Mouse (Mus musculus) C2C12 (cell line): ENCODE data around the gene Atp10a.

Experiments
- CEBPB ChIP-seq: IDR thresholded peaks from one replicate; pipeline ENCODE4 v1.6.1; 2011; ENCODE audit warnings: low read depth, mild to moderate bottlenecking, control low read depth, moderate library complexity
- CTCF ChIP-seq: IDR thresholded peaks from one replicate; pipeline ENCODE4 v1.5.1; 2011; ENCODE audit not compliant: control insufficient read depth, insufficient read depth, insufficient read length
- MAX ChIP-seq: IDR thresholded peaks from one replicate; pipeline ENCODE4 v1.6.1; 2011; ENCODE audit warnings: mild to moderate bottlenecking, control low read depth

DNA sequence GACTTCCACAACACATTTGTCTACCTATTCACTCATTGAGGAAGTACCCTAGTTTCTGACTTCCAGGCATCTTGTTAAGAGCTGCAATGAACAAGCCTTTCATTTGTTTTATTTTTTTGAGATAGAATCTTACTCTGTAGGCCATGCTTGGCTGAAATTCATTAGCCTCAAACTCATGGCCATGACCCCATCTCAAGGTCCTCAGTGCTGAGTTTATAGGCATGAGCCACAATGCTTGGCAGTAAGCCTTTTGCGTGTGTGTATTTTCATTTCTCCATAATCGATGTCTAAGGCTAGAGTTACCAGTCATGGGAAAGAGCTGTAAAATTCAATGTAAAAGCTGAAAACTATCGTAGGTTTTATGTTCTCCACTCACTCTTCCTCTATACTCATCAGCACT, 14.1 kb upstream of the Atp10a start:
- TF ChIP-seq CTCF (no peak), CEBPB (no peak), MAX (no peak)
